Mouse (Mus musculus): ENCODE measurements around the gene Slc8a3. TPM values are rescaled to one million over a fixed set of nuclear protein-coding genes. Genes with fewer than 3 reads are reported as not detected.

Gene Slc8a3
- total RNA-seq (2023) = 0.09 TPM in 1 of 2 replicates, not detected in the other

GRCm38 (mm10) chr12:81332875-81333421, at the start of gene Slc8a3:
Gene Slc8a3 (minus strand): TSS chr12:81333180.

GRCm38 (mm10) chr12:81379364-81379763, 46.4 kb upstream of the Slc8a3 start, which contains the start of gene Gm4787:
Gene Gm4787 (minus strand): TSS chr12:81379464.

Other genes starting within 250 kb of the Slc8a3 start
- gene Gm4787, start 46.3 kb upstream of the Slc8a3 start, total RNA-seq (2023) = 0.19 TPM in 1 of 2 replicates, not detected in the other
- gene Adam4, start 88.8 kb upstream of the Slc8a3 start, total RNA-seq (2023) = 0.41 and 0.69 TPM in 2 replicates
- 26.2 and 27.1 TPM in 2 replicates for gene Cox16, start 151.9 kb upstream of the Slc8a3 start, total RNA-seq (2023)
- gene Gm20498, start 199.7 kb upstream of the Slc8a3 start, total RNA-seq (2023) = 3.5 and 6.5 TPM in 2 replicates
- 7.5 and 10.9 TPM in 2 replicates for gene Synj2bp, start 199.7 kb upstream of the Slc8a3 start, total RNA-seq (2023)
- not detected in 2 replicates for gene Adam21, start 235.3 kb upstream of the Slc8a3 start, total RNA-seq (2023)

Measured in neutrophil, adult 65 days (primary cell).